Mouse (Mus musculus) neural tube, embryonic 15.5 days (tissue): ENCODE results near the gene Clba1. TPM values are rescaled to one million over a fixed set of nuclear protein-coding genes. Genes with fewer than 3 reads are reported as not detected.

Experiments
- ATAC-seq: fragments of 200-750 bp; cut with Nextera tagmentation; 2 replicates; pipeline ENCODE4 v1.8.0; 2017; ENCODE audit warnings: mild to moderate bottlenecking, moderate TSS enrichment, moderate library complexity; ENCODE audit not compliant: low FRiP score
- H3K27ac ChIP-seq: fragments of 300-500 bp; sonication (generic); replicated peaks from 2 replicates; pipeline ENCODE4 v1.5.1; 2015; ENCODE audit warnings: mild to moderate bottlenecking, inconsistent platforms
- H3K27me3 ChIP-seq: fragments of 300-500 bp; sonication (generic); replicated peaks from 2 replicates; pipeline ENCODE4 v1.6.1; 2015; ENCODE audit warnings: inconsistent platforms
- H3K36me3 ChIP-seq: fragments of 300-500 bp; sonication (generic); 2 replicates; pipeline ENCODE4 v1.6.1; 2015; ENCODE audit warnings: inconsistent platforms
- H3K4me1 ChIP-seq: fragments of 300-500 bp; sonication (generic); 2 replicates; pipeline ENCODE4 v1.6.1; 2015; ENCODE audit warnings: inconsistent platforms
- H3K4me2 ChIP-seq: fragments of 300-500 bp; sonication (generic); 2 replicates; pipeline ENCODE4 v1.6.1; 2015; ENCODE audit warnings: inconsistent platforms, mild to moderate bottlenecking, moderate library complexity
- H3K4me3 ChIP-seq: fragments of 300-500 bp; sonication (generic); replicated peaks from 2 replicates; pipeline ENCODE4 v1.5.1; 2015; ENCODE audit warnings: mild to moderate bottlenecking, inconsistent platforms
- H3K9ac ChIP-seq: fragments of 300-500 bp; sonication (generic); replicated peaks from 2 replicates; pipeline ENCODE4 v1.6.1; 2015; ENCODE audit warnings: mild to moderate bottlenecking, inconsistent platforms
- H3K9me3 ChIP-seq: fragments of 300-500 bp; sonication (generic); replicated peaks from 2 replicates; pipeline ENCODE4 v1.6.1; 2016; ENCODE audit warnings: inconsistent platforms
- WGBS: fragments of 180-500 bp; shearing (Covaris S2); methylation state at CpG from one replicate; pipeline ENCODE4 v1.1.7; 2015; ENCODE audit warnings: mixed read lengths; 5-methylcytosine and 5-hydroxymethylcytosine counted together
- polyA plus RNA-seq: library from polyadenylated mRNA; unstranded; fragments of >200 nt; fragmentation: Nextera tagmentation; extraction: Ambion mirVana; gene quantifications from 2 replicates; pipeline ENCODE4 v1.2.1, GENCODE M21; 2015

Clba1 gene
- polyA plus RNA-seq, 1 experiment from 2014 or later = 21.1 TPM

- no peak overlapping the region for H3K4me3 ChIP-seq
- WGBS = 59% methylated on average over 16 of the region's 17 CpGs
- no peak for ATAC-seq
These were observed 11.9 kb upstream of the Clba1 start for GRCm38 (mm10) chr12:112796551-112797510.

DNA sequence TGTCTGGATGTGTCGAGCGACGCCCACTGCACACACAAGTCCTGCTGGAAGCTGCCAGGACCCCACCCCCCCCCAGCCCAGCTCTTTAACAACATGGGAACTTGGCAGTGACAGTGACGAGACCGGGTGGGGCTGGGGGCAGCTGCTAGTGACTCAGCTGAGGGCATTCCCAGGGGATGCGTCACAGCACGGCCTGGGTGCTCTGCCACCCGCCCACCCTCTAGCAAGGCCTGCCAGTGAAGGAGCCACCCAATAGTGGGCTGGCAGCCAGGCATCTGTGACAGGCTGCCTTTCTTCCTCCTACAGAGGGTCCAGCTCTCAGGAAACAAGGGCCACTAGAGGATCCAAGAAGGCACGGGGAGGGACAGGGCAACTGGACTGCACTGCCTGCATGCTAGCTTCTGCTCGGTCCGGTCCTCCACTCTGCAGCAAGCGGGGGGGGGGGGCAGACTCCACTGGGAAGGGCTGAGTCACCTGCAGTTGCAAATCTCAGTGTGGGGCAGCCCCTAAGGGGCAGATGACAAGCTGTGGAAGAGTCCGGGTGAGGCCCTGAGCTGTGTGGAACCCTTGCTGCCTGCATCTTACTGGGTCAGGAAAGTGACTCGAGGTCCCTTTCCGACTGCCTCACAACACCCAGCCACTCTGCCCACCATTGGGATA, 10.9 kb upstream of the Clba1 start:
- Histone ChIP-seq H3K36me3 (no peaks in the 10 kb centered on the region), H3K9ac (no peak overlapping the region), H3K27me3 (peaks cover 30% of the 10 kb centered on the region), H3K4me2 (no peak overlapping the region), H3K9me3 (no peaks in the 10 kb centered on the region), H3K4me1 (peaks cover 38% of the 10 kb centered on the region), H3K4me3 (no peak overlapping the region), H3K27ac (0 out of 2 replicates have a peak overlapping the region, but pooled peaks have one; percentile 48)
- ATAC-seq = no peak
- WGBS = 51% methylated on average over 15 of the region's 15 CpGs

More at GRCm38 (mm10) chr12:112796551-112797510, 11.9 kb upstream of the Clba1 start:
- H3K27ac ChIP-seq = no peak overlapping the region
- H3K4me2 ChIP-seq = no peak overlapping the region
- H3K36me3 ChIP-seq = no peaks in the 10 kb centered on the region
- H3K27me3 ChIP-seq = peaks cover 30% of the 10 kb centered on the region
- no peak overlapping the region for H3K9ac ChIP-seq
- no peaks in the 10 kb centered on the region for H3K9me3 ChIP-seq
- H3K4me1 ChIP-seq = peaks cover 29% of the 10 kb centered on the region

DNA sequence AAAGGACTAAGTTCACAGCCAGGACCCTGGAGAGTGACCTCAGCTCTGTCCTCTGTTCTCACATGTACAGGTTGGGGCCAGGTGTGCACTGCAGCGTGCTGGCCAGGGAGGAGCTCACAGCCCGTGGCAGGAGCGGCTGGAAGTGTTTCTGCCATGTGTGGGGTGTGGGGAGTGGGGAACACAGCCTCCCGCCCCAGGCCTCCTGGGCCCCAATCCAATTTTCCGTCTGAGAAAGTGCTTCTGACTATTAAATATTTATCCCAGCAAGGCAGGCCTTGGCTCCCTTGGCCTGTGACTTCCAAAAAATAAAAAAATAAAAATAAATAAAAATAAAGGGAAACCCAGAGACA, 10.4 kb upstream of the Clba1 start:
- Histone ChIP-seq H3K9ac (no peak overlapping the region), H3K4me3 (no peak overlapping the region)
- no peak for ATAC-seq

GRCm38 (mm10) chr12:112798716-112799115, 10.0 kb upstream of the Clba1 start:
- 78% methylated on average over 5 of the region's 5 CpGs for WGBS
- Histone ChIP-seq H3K27me3 (peaks cover 30% of the 10 kb centered on the region), H3K4me3 (no peak overlapping the region), H3K36me3 (no peaks in the 10 kb centered on the region), H3K27ac (no peak overlapping the region), H3K4me1 (peaks cover 42% of the 10 kb centered on the region), H3K9me3 (no peaks in the 10 kb centered on the region), H3K9ac (no peak overlapping the region), H3K4me2 (no peak overlapping the region)
- no peak for ATAC-seq

More for the DNA sequence above, 10.4 kb upstream of the Clba1 start:
- Histone ChIP-seq H3K4me1 (peaks cover 42% of the 10 kb centered on the region), H3K4me2 (no peak overlapping the region), H3K9me3 (no peaks in the 10 kb centered on the region), H3K36me3 (no peaks in the 10 kb centered on the region), H3K27ac (0 out of 2 replicates have a peak overlapping the region, but pooled peaks have one; percentile 48), H3K27me3 (peaks cover 30% of the 10 kb centered on the region)
- 40% methylated on average over 5 of the region's 5 CpGs for WGBS

- Histone ChIP-seq H3K4me3 (no peak overlapping the region), H3K27me3 (peaks cover 30% of the 10 kb centered on the region), H3K36me3 (no peaks in the 10 kb centered on the region), H3K9me3 (no peaks in the 10 kb centered on the region), H3K4me2 (no peak overlapping the region), H3K27ac (no peak overlapping the region), H3K4me1 (peaks cover 37% of the 10 kb centered on the region), H3K9ac (no peak overlapping the region)
- no peak for ATAC-seq
- WGBS = 89% methylated on average over 10 of the region's 10 CpGs
These were observed 9.3 kb upstream of the Clba1 start for GRCm38 (mm10) chr12:112799237-112799970.

GRCm38 (mm10) chr12:112800476-112800875, 8.3 kb upstream of the Clba1 start:
- no peaks in the 10 kb centered on the region for H3K9me3 ChIP-seq
- no peak overlapping the region for H3K9ac ChIP-seq
- no peak for ATAC-seq
- 7% methylated on average over 4 of the region's 4 CpGs for WGBS
- H3K36me3 ChIP-seq = no peaks in the 10 kb centered on the region
- peaks cover 34% of the 10 kb centered on the region for H3K27me3 ChIP-seq
- peaks cover 31% of the 10 kb centered on the region for H3K4me1 ChIP-seq
- no peak overlapping the region for H3K27ac ChIP-seq
- no peak overlapping the region for H3K4me3 ChIP-seq
- H3K4me2 ChIP-seq = no peak overlapping the region

- H3K36me3 ChIP-seq = no peaks in the 10 kb centered on the region
- no peaks in the 10 kb centered on the region for H3K9me3 ChIP-seq
- ATAC-seq = peak; percentile 56
- peaks cover 30% of the 10 kb centered on the region for H3K4me1 ChIP-seq
- peak within 1 kb of the TSS; percentile 97 for H3K4me2 ChIP-seq
- H3K27ac ChIP-seq = no peak within 1 kb of the TSS
- WGBS = 5% methylated on average over 41 of the region's 69 CpGs
- H3K9ac ChIP-seq = peak within 1 kb of the TSS; percentile 52
- H3K27me3 ChIP-seq = peaks cover 29% of the 10 kb centered on the region
- peak within 1 kb of the TSS; percentile 54 for H3K4me3 ChIP-seq
These were observed 6.6 kb upstream of the Clba1 start, which contains the start of gene Ahnak2 for GRCm38 (mm10) chr12:112801864-112802846. Ahnak2 (minus strand) TSS chr12:112802657.

DNA sequence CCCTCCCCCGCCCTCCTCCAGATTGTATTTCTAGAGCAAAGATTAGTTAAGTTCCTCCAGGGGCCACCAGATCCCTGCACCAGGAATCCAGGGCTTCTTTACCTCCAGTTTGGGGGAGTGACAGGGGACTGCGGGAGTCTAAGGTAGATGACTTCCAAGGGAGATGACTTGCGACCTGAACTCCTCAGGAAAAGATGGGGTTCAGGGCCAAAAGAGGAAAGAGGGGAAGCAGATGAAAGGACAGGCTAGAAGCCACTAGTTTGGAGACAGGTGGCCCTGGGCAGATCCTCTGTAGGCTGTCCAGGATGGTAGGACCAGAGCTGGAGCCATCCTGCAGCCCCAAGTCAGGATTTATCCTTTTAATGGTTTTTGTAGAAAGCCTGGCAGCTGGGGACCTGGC, 5.8 kb upstream of the Clba1 start:
- H3K4me3 ChIP-seq = 0 out of 2 replicates have a peak overlapping the region, but pooled peaks have one; percentile 54
- peak overlapping the region; percentile 97 for H3K4me2 ChIP-seq
- no peak for ATAC-seq
- H3K9ac ChIP-seq = no peak overlapping the region
- no peaks in the 10 kb centered on the region for H3K9me3 ChIP-seq
- H3K27me3 ChIP-seq = peaks cover 29% of the 10 kb centered on the region
- 17% methylated on average over 3 of the region's 3 CpGs for WGBS
- peaks cover 25% of the 10 kb centered on the region for H3K4me1 ChIP-seq
- H3K36me3 ChIP-seq = no peaks in the 10 kb centered on the region
- no peak overlapping the region for H3K27ac ChIP-seq

- H3K4me3 ChIP-seq = no peak overlapping the region
- H3K4me2 ChIP-seq = no peak overlapping the region
- no peaks in the 10 kb centered on the region for H3K9me3 ChIP-seq
- 41% methylated on average over 13 of the region's 13 CpGs for WGBS
- no peak overlapping the region for H3K9ac ChIP-seq
- H3K4me1 ChIP-seq = peaks cover 28% of the 10 kb centered on the region
- no peak for ATAC-seq
- peaks cover 25% of the 10 kb centered on the region for H3K27me3 ChIP-seq
- no peak overlapping the region for H3K27ac ChIP-seq
- no peaks in the 10 kb centered on the region for H3K36me3 ChIP-seq
These were observed 4.7 kb upstream of the Clba1 start for GRCm38 (mm10) chr12:112804046-112804445.

DNA sequence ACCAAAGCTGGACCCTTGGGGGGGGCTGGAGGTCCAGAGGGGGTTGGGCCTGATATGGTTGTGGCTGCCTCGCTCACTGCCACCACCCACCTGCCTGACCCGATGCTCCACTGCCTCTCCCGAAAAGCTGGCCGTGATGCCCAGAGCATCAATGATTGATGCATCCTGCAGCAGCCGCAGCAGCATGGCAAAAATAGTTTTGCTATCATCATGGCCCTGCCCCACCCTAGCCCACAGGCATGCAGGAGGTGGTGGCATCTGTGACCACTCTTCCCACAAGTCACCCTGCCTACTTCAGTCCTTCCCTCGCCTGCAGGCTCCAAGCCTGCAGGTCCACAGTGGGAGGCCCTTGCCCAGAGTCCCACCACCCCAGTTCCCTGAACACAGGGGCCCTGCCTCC, 2.7 kb upstream of the Clba1 start:
- Histone ChIP-seq H3K27me3 (peaks cover 10% of the 10 kb centered on the region), H3K27ac (no peak overlapping the region), H3K36me3 (no peaks in the 10 kb centered on the region), H3K4me1 (peaks cover 48% of the 10 kb centered on the region), H3K9me3 (no peaks in the 10 kb centered on the region), H3K4me2 (no peak overlapping the region), H3K9ac (no peak overlapping the region), H3K4me3 (no peak overlapping the region)
- WGBS = 73% methylated on average over 6 of the region's 6 CpGs
- ATAC-seq = no peak
